ENCODE assay signal across 8 mouse cellular contexts in the genomic region with DNA sequence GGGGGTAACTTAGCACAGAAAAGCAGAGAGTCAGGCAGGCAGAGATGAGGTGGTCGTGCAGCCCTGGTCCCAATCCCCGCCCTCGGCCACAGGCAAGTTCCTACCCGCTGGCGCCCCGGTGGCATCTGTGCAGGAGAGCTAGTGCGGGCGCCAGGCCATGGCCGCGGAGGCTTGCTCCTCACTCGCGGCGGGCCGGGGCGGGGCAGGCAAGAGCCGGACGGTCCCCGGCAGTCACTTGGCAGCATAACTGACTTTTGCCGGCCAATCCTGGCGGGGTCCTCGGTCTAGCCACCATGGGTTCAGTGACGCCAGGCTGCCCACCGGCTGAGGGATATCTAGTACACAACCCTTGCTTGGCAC. TPM values are rescaled to one million over a fixed set of nuclear protein-coding genes. Genes with fewer than 3 reads are reported as not detected.
DNase-seq lines count a peak whose midpoint lies in the region; ATAC-seq and TF ChIP-seq lines count a peak whose summit lies in the region.

No protein-coding gene starts in this region.

- peak overlapping the region; percentile 68 for H3K4me3 ChIP-seq in embryonic facial prominence, embryonic 13.5 days
- H3K4me3 ChIP-seq in heart, embryonic 15.5 days = peak overlapping the region; percentile 85
- H3K4me3 ChIP-seq in small intestine, adult 2 months (ENCODE audit: low read depth, low read length) = peak overlapping the region; percentile 85

- TF ChIP-seq CTCF in small intestine, adult 2 months (IDR thresholded peaks at IDR 0.05; ENCODE audit: extremely low read depth, insufficient read length, insufficient replicate concordance, low read depth, low read length) = no peak

- TF ChIP-seq POLR2A in small intestine, adult 2 months (IDR thresholded peaks at IDR 0.05; ENCODE audit: low read depth, low read length) = peak; percentile 16; the same call in 1 of the 2 replicates

- peaks cover 21% of the 10 kb centered on the region for H3K4me1 ChIP-seq in embryonic facial prominence, embryonic 13.5 days
- peaks cover 23% of the 10 kb centered on the region for H3K4me1 ChIP-seq in heart, embryonic 15.5 days (replicated peaks)
- H3K4me1 ChIP-seq in small intestine, adult 2 months (ENCODE audit: control insufficient read depth, insufficient read depth, insufficient read length, low read length) = peaks cover 7% of the 10 kb centered on the region

- H3K9ac ChIP-seq in embryonic facial prominence, embryonic 13.5 days = peak overlapping the region; percentile 83
- peak overlapping the region; percentile 86 for H3K9ac ChIP-seq in heart, embryonic 15.5 days

- WGBS in embryonic facial prominence, embryonic 13.5 days = 1% methylated on average over 23 of the region's 23 CpGs
- WGBS in heart, embryonic 15.5 days = under 1% methylated on average over 23 of the region's 23 CpGs
- under 1% methylated on average over 23 of the region's 23 CpGs for WGBS in small intestine, adult 2 months

- no peaks in the 10 kb centered on the region for H3K9me3 ChIP-seq in embryonic facial prominence, embryonic 13.5 days
- no peaks in the 10 kb centered on the region for H3K9me3 ChIP-seq in heart, embryonic 15.5 days (replicated peaks)

- H3K36me3 ChIP-seq in embryonic facial prominence, embryonic 13.5 days = peaks cover 39% of the 10 kb centered on the region
- peaks cover 15% of the 10 kb centered on the region for H3K36me3 ChIP-seq in heart, embryonic 15.5 days
- peaks cover 6% of the 10 kb centered on the region; the same call in 1 of the 2 replicates for H3K36me3 ChIP-seq in small intestine, adult 2 months (ENCODE audit: control insufficient read depth, insufficient read depth, low read length)

- H3K4me2 ChIP-seq in embryonic facial prominence, embryonic 13.5 days = peak overlapping the region; percentile 96
- peak overlapping the region; percentile 88 for H3K4me2 ChIP-seq in heart, embryonic 15.5 days

- no peak for DNase-seq in frontal cortex, postnatal 36 days (ENCODE audit: low spot score in 2 of 2)
- DNase-seq in adrenal gland, postnatal 14 days = peak; percentile 89
- peak; percentile 85 for DNase-seq in kidney, postnatal 10 days
- peak; percentile 85 to 91 for DNase-seq in lung, postnatal 4 days

- peaks cover 17% of the 10 kb centered on the region for H3K27me3 ChIP-seq in embryonic facial prominence, embryonic 13.5 days
- no peaks in the 10 kb centered on the region for H3K27me3 ChIP-seq in heart, embryonic 15.5 days
- no peaks in the 10 kb centered on the region for H3K27me3 ChIP-seq in small intestine, adult 2 months (ENCODE audit: control insufficient read depth, insufficient read depth, low read length)

- ATAC-seq in frontal cortex, adult (ENCODE audit: low TSS enrichment) = 0 out of 2 replicates have a peak, but pooled peaks have one; percentile 8
- ATAC-seq in embryonic facial prominence, embryonic 13.5 days (ENCODE audit: insufficient number of reproducible peaks, insufficient read depth, low FRiP score, low TSS enrichment, low read depth) = peak; percentile 48; the same call in 1 of the 2 replicates
- peak; percentile 70 for ATAC-seq in heart, embryonic 15.5 days (replicated peaks; ENCODE audit: insufficient number of reproducible peaks, insufficient read depth, low FRiP score, low read depth)

- H3K27ac ChIP-seq in embryonic facial prominence, embryonic 13.5 days = peak overlapping the region; percentile 77; the same call in 1 of the 2 replicates
- H3K27ac ChIP-seq in heart, embryonic 15.5 days = peak overlapping the region; percentile 87
- H3K27ac ChIP-seq in small intestine, adult 2 months (ENCODE audit: insufficient read depth, low read depth, low read length) = peak overlapping the region; percentile 60

RNA-seq across cellular contexts. Expression of a gene that starts 24.1 kb away (rescaled TPM):
- 6.0 and 12.2 TPM in 2 replicates for total RNA-seq in adrenal gland, postnatal 14 days (2021)
- polyA plus RNA-seq in embryonic facial prominence, embryonic 13.5 days (2015; fragmentation: Nextera tagmentation; extraction: Ambion mirVana) = 1.6 and 2.8 TPM in 2 replicates
- polyA plus RNA-seq in heart, embryonic 15.5 days (2015; fragmentation: Nextera tagmentation; extraction: Ambion mirVana) = 11.0 and 15.7 TPM in 2 replicates
- polyA plus RNA-seq in small intestine, adult 2 months (2012; rRNA removed) = 19.1 and 261 TPM in 2 replicates

Comparison
In these comparisons a context has a peak if more than half of its experiments do, and no peak if none do; other contexts are left out.
1. ATAC-seq: peak in every context shown above with its lines; median percentile 70 in heart, embryonic 15.5 days; 48 in embryonic facial prominence, embryonic 13.5 days; 8 in frontal cortex, adult.
2. DNase-seq: peak in adrenal gland, postnatal 14 days (single experiment), kidney, postnatal 10 days (single experiment) and lung, postnatal 4 days (2 of 2); none in frontal cortex, postnatal 36 days (0 of 2).
3. Peak in every context shown above with its lines, with median percentiles within 50 percentile points of each other: H3K27ac ChIP-seq and H3K4me3 ChIP-seq.